Mouse (Mus musculus) gonadal fat pad, adult 2 months (tissue): ENCODE results near the gene Tecta. TPM values are rescaled to one million over a fixed set of nuclear protein-coding genes. Genes with fewer than 3 reads are reported as not detected.

Source experiments
- DNase-seq: peaks from one replicate; pipeline ENCODE4 v3.0.0-alpha.2; 2012; ENCODE audit warnings: low read depth
- polyA plus RNA-seq: library from polyadenylated mRNA; depleted of rRNA; stranded (reverse); fragments of >200 nt; gene quantifications from 2 replicates; pipeline ENCODE4 v1.2.3, GENCODE M21; 2012; rRNA removed

Tecta gene
- polyA plus RNA-seq, result 17.4 and 32.5 TPM in 2 replicates

DNA sequence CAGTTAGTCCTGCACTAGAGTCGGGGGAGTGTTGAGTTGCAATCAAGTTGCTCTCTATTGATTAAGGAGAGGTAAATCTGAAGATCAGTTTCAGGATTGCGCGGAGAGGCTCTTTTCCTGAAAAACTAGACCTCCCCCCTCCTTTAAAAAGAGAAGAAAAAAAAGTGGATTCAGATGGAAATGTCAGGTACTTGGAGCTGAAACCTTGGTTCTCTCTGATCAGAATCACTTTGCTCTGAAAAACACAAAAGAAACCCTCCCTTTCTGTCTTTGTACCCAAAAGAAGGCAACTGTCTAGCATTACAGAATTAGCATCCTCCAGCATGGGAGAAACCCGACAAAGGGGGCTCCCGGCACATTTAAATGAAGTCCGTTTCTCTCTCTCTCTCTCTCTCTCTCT lies at the start of gene Tecta:
Gene Tecta, minus strand, starts transcription at position 101 of the 400 bp plus-strand sequence.
- DNase-seq, result no peak

DNA sequence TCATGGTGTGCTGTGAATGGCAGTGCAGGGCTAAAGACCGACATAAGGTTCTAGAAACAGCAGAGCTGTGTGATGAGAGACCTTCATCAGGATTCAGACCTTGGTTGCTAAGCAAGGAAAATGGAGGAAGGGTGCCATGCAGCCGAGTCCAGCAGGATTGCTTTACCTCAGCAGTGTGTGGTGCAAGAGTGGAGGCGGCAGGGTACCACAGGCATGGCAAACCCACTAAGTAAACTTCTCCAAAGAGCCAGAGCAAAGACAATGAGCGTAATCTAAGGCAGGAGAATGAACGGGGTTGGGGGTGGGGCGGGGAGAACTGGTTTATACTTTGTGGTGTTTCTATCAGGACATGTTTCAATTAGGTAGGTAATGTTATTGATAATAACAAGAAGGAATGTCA lies 49.3 kb upstream of the Tecta start:
- DNase-seq, result no peak

DNA sequence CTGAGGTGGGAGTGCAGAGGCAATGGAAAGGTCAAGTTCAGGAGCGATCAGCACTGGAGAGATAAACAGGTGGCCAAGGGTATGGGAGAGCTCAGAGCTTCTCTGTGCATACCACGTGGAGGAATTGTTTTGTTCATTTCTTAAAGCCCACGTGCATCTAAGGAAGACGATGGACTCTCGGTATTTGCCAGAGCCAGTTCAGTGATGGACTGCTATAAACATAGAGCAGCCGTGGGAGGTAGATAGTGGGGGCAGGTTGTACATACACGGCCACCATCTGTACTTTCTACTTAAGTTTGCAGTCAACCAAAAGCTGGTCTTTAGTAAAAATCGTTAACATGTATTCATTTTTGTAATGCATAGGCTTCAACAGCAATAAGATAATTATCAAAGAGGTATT lies 42.4 kb upstream of the Tecta start:
- DNase-seq, result no peak

DNA sequence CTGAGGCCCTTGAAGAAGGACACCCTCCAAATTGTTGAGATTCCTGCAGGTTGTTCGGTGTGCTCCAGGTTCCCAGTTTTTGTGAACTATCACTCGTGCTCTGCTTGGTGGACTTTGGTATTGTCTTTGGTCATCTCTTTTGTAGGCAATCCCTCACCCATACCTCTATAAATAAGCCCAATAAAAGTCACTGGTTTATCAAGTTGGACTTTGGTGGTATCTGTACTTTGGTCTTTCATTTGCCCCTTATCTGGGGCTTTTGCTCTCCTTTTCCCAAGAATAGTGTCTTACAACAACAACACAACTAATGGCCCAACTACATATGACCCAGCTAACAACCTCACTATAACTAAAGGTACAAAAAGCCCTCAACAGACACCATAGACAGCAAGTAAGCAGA lies 41.5 kb upstream of the Tecta start:
- no peak for DNase-seq

DNA sequence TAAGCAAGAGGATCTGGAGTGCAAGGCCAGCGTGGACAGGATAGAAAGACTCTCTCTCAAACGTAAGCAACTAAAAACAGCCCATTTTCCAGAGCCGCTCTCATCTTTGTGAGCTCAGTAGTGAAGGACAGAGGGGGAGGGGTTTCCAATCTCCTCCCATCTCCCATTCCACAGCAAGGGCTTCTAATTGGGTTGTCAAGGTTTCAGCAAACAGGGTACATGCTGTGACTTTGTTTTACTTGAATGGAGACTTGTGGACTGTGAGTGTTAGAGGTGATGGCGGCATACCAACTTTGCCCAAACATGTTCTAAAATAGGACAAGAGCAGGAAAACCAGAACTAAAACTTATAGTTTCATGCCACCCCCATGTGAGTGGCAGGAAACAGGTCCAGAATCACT lies 39.7 kb upstream of the Tecta start:
- DNase-seq, result no peak

DNA sequence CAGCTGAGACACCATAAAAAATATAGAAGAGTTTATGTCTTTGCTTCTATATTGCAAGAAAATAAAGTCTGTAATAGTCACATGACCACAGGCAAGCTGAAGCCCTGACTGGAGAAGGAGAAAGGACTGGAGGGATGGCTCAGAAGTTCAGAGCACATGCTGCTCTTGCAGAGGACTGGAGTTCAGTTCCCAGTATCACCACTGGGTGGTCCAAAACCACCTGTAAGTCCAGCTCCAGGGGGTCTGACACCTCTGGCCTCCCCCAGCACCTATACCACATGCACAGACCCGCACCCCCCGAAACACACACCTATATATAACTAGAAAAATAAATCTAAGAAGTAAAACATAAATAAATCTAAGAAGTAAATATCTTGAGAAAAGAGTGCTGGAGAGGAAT lies 32.4 kb upstream of the Tecta start:
- DNase-seq, result no peak

DNA sequence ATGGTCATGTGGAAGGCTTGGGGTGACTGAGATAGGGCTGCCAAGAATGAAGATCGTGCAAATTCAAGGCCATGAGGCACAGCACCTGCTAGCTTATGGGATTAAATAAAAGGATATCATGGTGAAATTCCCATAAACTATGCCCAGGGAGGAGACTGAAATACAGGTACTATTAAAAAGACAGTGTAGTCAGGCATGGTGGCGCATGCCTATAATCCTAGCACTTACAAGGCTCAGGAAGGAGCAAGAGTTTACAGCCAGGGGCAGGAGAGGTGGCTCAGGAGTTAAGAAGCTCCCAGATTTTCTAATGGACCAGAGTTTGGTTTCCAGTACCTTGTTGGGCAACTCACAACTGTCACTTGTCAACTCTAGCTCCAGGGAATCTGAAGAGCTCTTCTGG lies 31.9 kb upstream of the Tecta start:
- DNase-seq, result peak; percentile 65

DNA sequence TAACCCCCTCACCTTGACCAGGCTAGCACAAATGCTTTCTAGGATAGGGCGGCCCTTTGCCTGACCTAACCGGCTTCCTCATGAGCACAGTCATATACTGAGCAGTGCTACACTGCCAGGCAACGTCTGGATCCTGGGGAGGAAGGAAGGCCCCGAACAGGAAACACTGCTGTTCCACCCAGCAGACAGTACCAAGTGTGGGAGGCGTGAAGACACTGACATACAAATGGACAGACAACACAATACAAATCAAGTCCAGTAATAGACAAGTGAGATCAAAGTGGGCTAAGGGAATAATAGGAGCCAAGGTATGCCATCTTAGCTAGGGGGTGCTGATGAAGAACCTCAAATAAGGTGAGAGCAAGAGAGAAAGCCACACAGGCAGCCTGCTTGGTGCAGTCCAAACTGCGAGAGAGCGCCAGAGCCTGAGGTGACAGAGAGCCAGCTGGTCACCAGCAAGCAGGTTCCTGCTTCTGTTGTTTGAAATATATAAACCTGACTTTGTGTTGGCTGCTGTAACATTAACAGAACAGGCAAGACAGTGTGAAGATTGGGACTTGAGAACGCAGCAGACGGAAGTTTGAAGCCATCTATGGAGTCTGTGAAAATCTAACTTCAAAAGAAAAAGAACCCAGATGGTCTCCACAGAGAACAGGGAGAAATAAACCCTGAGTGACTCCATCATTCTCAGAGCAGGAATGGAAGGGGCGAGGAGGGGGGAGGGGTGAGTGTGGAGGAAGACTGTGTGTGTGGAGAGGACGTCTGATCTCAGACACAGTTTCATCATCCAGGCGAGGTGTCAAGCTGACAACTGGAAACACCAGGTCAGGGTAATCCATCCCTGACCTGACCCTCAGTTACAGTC lies 28.6 kb upstream of the Tecta start:
- no peak for DNase-seq

DNA sequence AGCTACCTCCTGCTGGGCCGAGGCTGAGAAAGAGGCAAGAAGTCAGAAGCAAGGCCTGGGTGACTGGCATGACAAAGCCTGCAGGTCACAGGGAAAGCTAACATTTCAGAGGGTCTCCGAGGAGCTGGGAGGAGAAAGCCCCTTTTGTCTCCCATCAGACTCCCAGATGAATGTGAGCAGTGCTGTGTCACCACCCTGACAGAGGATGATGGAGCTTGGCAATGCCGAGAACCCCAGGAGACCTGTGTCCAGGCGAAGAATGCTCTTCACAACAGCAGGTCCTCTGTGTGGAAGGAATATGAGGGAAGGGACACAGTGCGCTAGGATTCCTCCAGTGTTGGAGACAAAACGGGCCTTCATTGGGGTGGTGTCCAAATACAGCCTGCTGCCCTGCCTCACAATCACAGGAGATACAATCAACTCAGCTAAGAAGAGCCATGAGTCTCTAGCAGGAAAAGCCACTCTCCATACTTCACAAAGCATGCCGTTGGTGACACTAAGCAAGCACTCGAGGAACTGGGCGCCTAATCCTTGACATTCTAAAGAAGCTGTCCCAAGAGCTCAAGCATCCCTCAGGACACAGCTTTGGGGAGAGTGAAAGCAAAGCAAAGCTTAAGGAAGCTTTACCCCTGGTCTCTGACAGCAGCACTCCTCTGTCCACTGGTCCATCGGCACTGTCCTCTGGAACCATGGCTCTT lies 27.1 kb upstream of the Tecta start:
- no peak for DNase-seq

DNA sequence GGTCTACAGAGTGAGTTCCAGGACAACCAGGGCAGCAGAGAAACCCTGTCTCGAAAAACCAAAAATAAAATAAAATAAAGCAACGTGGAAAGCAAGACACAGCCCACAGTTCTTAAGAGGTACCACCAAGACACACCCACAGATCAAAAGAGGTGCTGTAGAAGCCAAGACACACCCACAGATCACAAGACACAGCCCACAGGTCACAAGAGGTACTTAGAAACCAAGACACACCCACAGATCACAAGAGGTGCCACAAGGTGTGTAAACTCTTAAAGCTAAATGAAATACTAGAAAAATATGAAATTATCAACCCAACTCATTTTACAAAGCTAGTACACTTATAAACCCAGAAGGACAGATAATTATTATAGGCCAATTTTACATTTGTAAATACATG lies 23.9 kb upstream of the Tecta start:
- DNase-seq, result no peak

DNA sequence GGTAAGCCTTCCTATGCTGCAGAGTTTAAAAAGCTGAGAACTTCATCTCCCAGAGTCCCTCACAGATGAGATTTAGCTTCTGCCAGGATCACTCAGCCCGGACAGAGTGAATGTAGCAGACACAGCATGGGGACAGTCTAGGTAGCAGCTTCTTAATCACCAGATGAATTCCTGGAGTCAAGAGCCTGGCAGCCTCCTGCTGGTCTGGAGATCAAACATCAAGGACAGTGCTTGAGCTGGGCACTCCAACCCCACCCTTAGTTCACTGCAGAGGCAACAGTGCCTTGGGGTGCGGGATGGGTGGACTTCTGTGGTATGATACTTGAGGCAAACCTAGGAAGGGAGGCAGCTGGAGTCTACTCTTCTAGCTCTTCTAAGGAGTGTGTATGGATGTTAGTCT lies 20.0 kb upstream of the Tecta start:
- no peak for DNase-seq

DNA sequence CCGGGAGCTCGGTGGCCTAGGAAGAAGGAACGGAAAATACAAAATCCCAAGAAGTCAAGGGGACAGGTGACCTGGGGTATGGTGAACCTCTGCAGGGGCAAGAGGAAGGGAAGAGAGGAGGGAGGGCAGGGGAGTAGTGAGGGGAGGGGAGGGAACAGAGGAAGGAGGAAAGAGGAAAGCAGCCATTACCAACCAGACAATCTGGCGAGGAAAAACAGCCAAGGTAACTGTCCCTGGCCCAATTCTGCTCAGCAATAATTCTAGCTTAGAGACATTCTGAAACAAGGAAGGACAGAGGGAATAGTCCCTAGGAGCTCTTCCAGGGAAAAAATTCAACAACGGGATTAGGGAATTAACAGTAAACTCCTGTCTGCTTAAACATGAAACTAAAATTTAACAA lies 19.1 kb upstream of the Tecta start:
- DNase-seq, result no peak

DNA sequence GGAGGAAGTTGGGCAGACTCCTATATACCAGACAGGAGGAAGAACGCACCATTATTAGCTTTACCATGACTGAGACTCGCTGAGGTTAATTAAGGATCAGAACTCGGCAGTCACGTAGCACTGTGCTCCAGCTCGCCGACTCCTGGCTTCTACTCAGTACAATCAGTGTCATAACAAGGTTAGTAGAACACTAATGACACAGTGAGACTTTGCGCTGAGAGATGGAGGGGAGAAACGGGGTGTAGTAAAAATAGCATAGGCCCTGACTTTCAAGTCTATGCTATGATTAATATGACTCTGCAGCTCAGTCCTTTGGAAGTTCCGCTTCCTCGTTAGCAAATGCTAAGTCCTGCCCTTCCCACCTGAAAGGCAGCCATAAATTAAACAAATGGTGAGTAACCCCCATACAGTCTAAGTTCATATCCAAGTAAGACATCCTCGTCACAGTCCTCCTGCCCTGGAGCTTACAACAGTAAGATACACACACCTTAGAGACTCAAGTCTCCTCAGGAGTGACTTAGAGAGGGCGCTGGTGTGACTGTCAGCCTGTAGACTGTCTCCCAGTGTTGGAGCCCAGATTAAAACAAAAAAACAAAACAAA lies 17.7 kb upstream of the Tecta start:
- DNase-seq, result no peak

DNA sequence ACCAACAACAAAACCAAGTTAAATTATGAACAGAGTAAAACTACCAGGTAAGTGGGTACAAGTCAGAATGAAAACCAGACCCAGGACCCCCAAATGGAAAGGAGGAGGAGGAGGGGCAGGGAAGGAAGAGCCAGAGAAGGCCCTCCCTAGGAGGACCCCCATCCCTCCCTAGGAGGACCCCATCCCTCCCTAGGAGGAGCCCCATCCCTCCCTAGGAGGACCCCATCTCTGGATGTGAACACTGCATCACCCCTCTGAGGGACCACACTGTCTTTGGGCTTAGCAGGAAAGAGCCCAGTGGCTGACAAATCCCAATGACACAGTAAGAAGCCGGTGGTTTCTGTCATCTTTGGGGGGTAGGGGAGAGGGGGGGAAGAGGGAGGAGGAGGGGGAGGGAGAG lies 15.5 kb upstream of the Tecta start:
- no peak for DNase-seq

DNA sequence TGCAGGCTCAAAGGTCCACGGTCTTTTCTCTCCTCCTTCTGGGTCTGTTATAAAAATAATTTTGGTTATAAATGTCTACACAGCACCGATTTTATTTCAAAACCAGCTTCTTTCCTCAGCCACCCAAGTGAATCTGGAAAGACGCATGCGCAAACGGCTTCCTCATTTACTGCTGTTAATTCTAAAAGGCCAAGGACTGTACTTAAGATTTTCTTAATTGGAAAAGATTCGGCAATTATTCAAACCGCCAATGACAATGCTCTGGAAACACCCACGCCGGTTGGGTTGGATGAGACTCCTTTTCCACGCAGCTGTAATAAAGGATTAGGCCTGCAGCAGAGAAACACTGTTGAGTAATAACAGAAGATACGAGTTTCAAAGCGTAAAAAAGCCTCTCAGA lies 13.6 kb upstream of the Tecta start:
- no peak for DNase-seq

DNA sequence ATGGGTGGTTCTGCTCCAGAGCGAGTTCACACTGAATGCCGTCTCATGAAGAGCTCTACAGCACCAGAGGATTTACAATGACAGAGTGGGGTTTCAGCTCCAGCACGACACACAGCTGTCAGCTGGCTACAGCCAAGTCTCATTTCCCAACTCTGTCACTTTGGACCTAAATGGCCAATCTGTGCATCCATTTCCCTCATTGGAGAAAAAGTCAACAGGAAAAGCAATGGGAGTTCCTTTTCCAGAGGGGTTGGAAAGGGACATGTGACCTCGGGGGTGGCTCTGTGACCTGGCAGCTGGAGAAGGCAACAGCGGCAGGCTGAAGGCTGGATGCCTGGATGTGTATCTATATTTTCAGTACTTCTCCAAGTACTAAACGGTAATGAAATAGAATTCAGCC lies 11.6 kb upstream of the Tecta start:
- no peak for DNase-seq

DNA sequence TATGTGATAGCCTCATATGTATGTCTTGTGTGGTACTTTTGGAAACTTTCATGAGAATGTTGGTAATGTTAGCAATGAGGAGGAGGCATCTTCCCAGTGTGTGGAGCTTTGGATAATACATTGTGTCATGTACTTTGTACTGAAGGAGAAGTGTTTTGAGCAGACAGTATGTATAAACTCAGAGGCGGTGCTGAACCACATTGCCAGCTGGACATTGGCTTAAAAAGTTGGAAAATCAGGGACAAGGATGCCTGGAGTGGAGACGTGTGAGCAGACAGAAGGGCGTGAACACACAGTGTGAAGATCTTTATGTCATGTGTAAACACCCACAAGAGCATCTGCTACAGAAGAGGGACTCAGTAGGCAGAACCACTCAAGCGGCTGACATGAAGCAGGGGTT lies 6.0 kb upstream of the Tecta start:
- DNase-seq, result no peak

DNA sequence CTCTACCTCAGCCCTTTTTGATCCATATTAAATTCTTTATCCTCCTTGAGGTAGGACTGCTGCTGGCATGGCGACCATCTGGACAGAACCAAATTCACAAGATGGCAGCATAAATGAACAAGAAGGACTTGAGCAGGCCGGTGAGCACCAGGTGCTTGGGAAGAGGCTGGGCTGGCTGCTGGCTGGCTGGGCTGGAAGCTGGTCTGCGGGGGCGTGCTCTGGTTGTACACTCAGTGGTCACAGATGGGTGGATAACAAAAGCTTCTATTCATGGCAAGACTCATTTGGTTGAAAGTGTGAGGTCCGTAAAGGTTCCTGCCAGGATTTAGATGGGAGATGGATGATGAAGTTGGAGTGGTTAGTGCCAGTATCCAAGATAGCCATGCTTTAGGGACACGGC lies 1.8 kb upstream of the Tecta start:
- DNase-seq, result no peak

DNA sequence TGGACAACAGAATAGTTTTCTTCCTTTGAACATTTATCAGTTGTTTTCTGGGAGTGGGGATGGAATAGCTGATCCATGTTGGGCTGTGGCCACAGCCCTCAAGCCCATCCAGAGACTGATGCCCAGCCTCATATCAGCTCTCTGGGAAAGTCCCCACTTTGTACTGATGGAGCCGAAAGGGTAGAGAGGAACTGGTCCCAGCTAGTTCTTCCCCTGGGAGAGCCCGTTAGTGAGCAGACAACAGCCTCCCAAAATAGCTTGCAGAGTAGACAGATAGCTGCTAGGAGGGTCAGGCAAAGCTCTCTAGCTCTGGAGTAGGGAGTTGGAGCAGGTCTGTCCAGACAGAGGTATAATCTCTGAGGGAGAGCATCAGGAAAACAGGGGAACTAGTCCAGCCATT lies 3.6 kb downstream of the Tecta start:
- no peak for DNase-seq

DNA sequence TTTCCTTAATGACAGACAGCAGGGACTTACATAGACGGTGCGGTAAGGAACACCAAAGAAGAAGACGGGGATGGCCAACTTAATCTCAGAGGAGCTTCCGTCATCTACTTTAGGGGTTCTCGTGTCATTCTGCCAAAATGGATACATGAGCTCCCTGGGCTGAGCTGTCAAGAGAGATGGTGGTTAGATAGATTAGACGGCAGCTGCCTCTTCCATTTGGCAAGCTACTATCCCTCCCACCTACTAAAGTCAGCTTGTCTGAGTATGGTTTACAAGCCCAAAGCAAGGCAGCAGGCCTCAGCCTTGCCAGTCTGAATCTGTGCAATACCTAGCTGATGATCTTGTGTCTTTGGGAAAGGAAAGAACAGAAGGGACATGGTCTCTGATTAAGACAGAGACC lies 4.8 kb downstream of the Tecta start:
- DNase-seq, result no peak

DNA sequence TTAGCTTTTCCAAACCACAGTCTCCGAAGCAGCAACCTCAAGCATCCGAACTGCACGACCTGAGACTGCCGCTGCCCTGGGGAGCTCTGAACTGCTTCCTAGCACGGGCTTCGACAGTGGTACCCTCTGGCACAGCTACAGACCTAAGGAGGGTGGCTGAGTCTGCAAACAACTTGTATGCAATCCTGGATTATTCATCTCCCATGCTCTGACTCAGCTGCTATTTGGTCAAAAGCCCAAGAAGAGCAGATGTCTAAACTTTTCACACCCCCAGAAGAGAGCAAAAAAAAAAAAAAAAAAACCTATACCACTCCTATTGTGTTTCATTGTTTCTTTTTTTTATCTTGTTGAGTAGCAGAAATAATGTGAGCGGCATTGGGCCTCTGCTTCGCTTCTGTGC lies 5.4 kb downstream of the Tecta start:
- DNase-seq, result no peak

DNA sequence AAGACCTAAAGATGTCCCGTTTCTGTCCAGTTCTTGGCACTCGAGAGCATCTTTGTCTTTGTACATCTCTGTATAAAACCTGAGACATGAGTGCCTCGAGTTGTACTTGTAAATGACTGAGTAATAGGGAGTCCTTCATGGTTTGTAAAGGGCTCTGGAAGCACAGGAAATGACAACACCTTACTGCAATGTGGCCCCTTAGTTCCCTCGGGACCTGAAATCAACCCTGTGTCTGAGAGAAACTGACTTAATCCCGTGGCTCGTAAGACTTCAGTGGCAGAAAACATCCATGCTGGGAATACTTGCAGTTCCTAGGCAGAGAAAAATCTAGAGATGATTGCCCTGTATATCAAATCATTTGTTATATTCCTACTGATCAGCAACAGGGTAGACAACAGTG lies 6.8 kb downstream of the Tecta start:
- DNase-seq, result no peak

DNA sequence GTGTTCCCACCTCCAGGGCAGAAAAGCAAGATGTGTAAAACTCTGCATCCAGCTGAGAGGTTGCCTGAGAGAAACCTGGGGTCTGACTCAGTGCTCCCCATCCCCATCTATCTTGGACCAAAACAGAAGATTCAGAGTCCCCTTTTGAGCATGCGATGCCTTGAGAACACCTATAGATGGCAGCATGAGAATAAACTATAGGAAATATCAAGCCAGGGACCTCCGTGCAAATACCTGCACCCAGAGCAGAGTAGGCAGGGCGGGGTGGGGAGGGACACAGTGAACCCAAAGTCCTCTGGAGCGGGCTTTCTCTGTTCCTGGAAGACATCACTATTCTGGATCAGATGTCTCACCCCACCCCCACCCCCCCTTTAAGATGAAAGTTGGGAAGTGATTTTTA lies 11.2 kb downstream of the Tecta start:
- no peak for DNase-seq
